Mouse (Mus musculus) kidney, adult 2 months (tissue): ENCODE results near the gene Arid1b.

Experiments used
- CTCF ChIP-seq: fragments of 200-500 bp; conservative IDR thresholded peaks from 2 replicates; pipeline ENCODE4 v1.5.1; 2011; ENCODE audit warnings: low read depth, mild to moderate bottlenecking, control low read depth, low read length, moderate library complexity, mixed read lengths; ENCODE audit not compliant: insufficient read depth, insufficient read length
- POLR2A ChIP-seq: fragments of 200-500 bp; IDR thresholded peaks from one replicate; pipeline ENCODE4 v1.6.1; 2011; ENCODE audit warnings: low read depth, low read length, control low read depth

DNA sequence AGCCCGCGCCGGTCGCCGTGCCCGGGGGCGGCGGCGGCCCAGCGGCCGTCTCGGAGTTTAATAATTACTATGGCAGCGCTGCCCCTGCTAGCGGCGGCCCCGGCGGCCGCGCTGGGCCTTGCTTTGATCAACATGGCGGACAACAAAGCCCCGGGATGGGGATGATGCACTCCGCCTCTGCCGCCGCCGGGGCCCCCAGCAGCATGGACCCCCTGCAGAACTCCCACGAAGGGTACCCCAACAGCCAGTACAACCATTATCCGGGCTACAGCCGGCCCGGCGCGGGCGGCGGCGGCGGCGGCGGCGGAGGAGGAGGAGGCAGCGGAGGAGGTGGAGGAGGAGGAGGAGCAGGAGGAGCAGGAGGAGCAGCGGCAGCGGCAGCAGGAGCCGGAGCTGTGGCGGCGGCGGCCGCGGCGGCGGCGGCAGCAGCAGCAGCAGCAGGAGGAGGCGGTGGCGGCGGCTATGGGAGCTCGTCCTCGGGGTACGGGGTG is 1.5 kb downstream of the Arid1b start:
- TF ChIP-seq CTCF (no peak), POLR2A (peak; percentile 18)
